ENCODE assay signal across 8 mouse cellular contexts in the genomic region with DNA sequence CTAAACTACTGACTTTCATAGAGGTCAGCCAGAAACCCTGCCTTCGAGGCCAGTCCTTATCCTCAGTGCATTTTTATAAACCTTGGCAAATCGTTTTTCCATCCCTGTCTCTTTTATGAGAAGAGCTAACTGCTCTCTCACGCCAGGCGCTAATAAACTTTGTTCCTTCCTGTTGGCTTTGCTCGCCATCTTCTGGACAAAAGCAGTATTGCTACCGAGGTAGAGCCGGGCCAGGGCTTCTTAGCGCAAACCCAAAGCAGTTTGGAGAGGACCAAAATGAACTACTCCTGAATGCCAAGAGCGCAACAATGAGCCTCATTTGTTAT. TPM values are rescaled to one million over a fixed set of nuclear protein-coding genes. Genes with fewer than 3 reads are reported as not detected.
DNase-seq lines count a peak whose midpoint lies in the region; ATAC-seq and TF ChIP-seq lines count a peak whose summit lies in the region.

No protein-coding gene starts in this region.

- H3K36me3 ChIP-seq in embryonic facial prominence, embryonic 13.5 days = no peaks in the 10 kb centered on the region
- H3K36me3 ChIP-seq in heart, embryonic 11.5 days (ENCODE audit: control insufficient read depth, insufficient read depth, low read length) = no peaks in the 10 kb centered on the region
- no peaks in the 10 kb centered on the region for H3K36me3 ChIP-seq in kidney, embryonic 15.5 days
- H3K36me3 ChIP-seq in liver, adult 2 months (ENCODE audit: control insufficient read depth, insufficient read depth, low read length) = no peaks in the 10 kb centered on the region
- no peaks in the 10 kb centered on the region for H3K36me3 ChIP-seq in neural tube, embryonic 12.5 days
- no peaks in the 10 kb centered on the region for H3K36me3 ChIP-seq in testis, adult 2 months (ENCODE audit: control insufficient read depth, insufficient read depth, low read length)

- no peaks in the 10 kb centered on the region for H3K9me3 ChIP-seq in embryonic facial prominence, embryonic 13.5 days
- H3K9me3 ChIP-seq in heart, embryonic 11.5 days (replicated peaks; ENCODE audit: control insufficient read depth, low read length) = no peaks in the 10 kb centered on the region
- H3K9me3 ChIP-seq in kidney, embryonic 15.5 days (replicated peaks) = no peaks in the 10 kb centered on the region
- H3K9me3 ChIP-seq in neural tube, embryonic 12.5 days = no peaks in the 10 kb centered on the region

- H3K27me3 ChIP-seq in embryonic facial prominence, embryonic 13.5 days = peaks cover 14% of the 10 kb centered on the region
- H3K27me3 ChIP-seq in heart, embryonic 11.5 days (ENCODE audit: control insufficient read depth, insufficient read depth, low read length) = no peaks in the 10 kb centered on the region
- peaks cover 21% of the 10 kb centered on the region; the same call in 1 of the 2 replicates for H3K27me3 ChIP-seq in kidney, embryonic 15.5 days
- H3K27me3 ChIP-seq in liver, adult 2 months (ENCODE audit: control insufficient read depth, insufficient read depth, low read length) = no peaks in the 10 kb centered on the region
- H3K27me3 ChIP-seq in neural tube, embryonic 12.5 days (replicated peaks) = no peaks in the 10 kb centered on the region
- no peaks in the 10 kb centered on the region for H3K27me3 ChIP-seq in testis, adult 2 months (ENCODE audit: control insufficient read depth, insufficient read depth, low read length)

- peak; percentile 80 for TF ChIP-seq CTCF in liver, adult 2 months (IDR thresholded peaks at IDR 0.05; ENCODE audit: low read depth, low read length)
- TF ChIP-seq CTCF in testis, adult 2 months (IDR thresholded peaks at IDR 0.05; ENCODE audit: control insufficient read depth, insufficient read depth, insufficient replicate concordance, low read depth, low read length) = peak; percentile 67; the same call in 1 of the 2 replicates

- H3K79me2 ChIP-seq in liver, adult 2 months (ENCODE audit: control insufficient read depth, insufficient read depth, low read length) = no peaks in the 10 kb centered on the region

- peak overlapping the region; percentile 48 for H3K4me2 ChIP-seq in embryonic facial prominence, embryonic 13.5 days
- H3K4me2 ChIP-seq in heart, embryonic 11.5 days = peak overlapping the region; percentile 29; the same call in 1 of the 2 replicates
- H3K4me2 ChIP-seq in kidney, embryonic 15.5 days = peak overlapping the region; percentile 35
- H3K4me2 ChIP-seq in neural tube, embryonic 12.5 days (replicated peaks) = peak overlapping the region; percentile 22

- peak; percentile 77 to 78 for DNase-seq in B cell, adult 2 months
- peak; percentile 79 to 85 for DNase-seq in adrenal gland, postnatal 36 days
- DNase-seq in liver, adult 2 months (ENCODE audit: extremely low read depth, low read depth, low spot score) = peak; percentile 75

- no peak for TF ChIP-seq POLR2A in liver, adult 2 months (IDR thresholded peaks at IDR 0.05; ENCODE audit: extremely low read depth, insufficient read depth, low read length)
- TF ChIP-seq POLR2A in testis, adult 2 months (IDR thresholded peaks at IDR 0.05; ENCODE audit: control insufficient read depth, low read depth, low read length) = no peak

- H3K27ac ChIP-seq in embryonic facial prominence, embryonic 13.5 days = no peak overlapping the region
- peak overlapping the region; percentile 43; the same call in 1 of the 2 replicates for H3K27ac ChIP-seq in heart, embryonic 11.5 days (ENCODE audit: low read depth, low read length)
- H3K27ac ChIP-seq in kidney, embryonic 15.5 days = peak overlapping the region; percentile 63
- peak overlapping the region; percentile 46 for H3K27ac ChIP-seq in liver, adult 2 months (replicated peaks; ENCODE audit: insufficient read depth, low read depth, low read length)
- H3K27ac ChIP-seq in neural tube, embryonic 12.5 days = no peak overlapping the region
- peak overlapping the region; percentile 7; the same call in 1 of the 2 replicates for H3K27ac ChIP-seq in testis, adult 2 months (ENCODE audit: control insufficient read depth, insufficient read depth, low read depth, low read length)

- 0 out of 2 replicates have a peak, but pooled peaks have one; percentile 5 for ATAC-seq in embryonic facial prominence, embryonic 13.5 days (ENCODE audit: insufficient number of reproducible peaks, insufficient read depth, low FRiP score, low TSS enrichment, low read depth)
- ATAC-seq in heart, embryonic 11.5 days (replicated peaks; ENCODE audit: insufficient number of reproducible peaks, low FRiP score, low TSS enrichment) = no peak
- no peak for ATAC-seq in kidney, embryonic 15.5 days (replicated peaks; ENCODE audit: low FRiP score)
- peak; percentile 43; the same call in 1 of the 2 replicates for ATAC-seq in neural tube, embryonic 12.5 days (ENCODE audit: low FRiP score, low read depth)

- WGBS in embryonic facial prominence, embryonic 13.5 days = 4% methylated on average over 9 of the region's 9 CpGs
- 4% methylated on average over 9 of the region's 9 CpGs for WGBS in heart, embryonic 11.5 days (ENCODE audit: insufficient replicate concordance)
- 2% methylated on average over 9 of the region's 9 CpGs for WGBS in kidney, embryonic 15.5 days
- WGBS in liver, adult 2 months = 3% methylated on average over 9 of the region's 9 CpGs
- 3% methylated on average over 9 of the region's 9 CpGs for WGBS in neural tube, embryonic 12.5 days

- H3K4me1 ChIP-seq in embryonic facial prominence, embryonic 13.5 days = peaks cover 15% of the 10 kb centered on the region
- H3K4me1 ChIP-seq in heart, embryonic 11.5 days (ENCODE audit: control insufficient read depth, insufficient read depth, low read length) = peaks cover 23% of the 10 kb centered on the region
- peaks cover 30% of the 10 kb centered on the region for H3K4me1 ChIP-seq in kidney, embryonic 15.5 days
- H3K4me1 ChIP-seq in liver, adult 2 months (ENCODE audit: control insufficient read depth, insufficient read depth, low read length) = peaks cover 12% of the 10 kb centered on the region; the same call in 1 of the 2 replicates
- peaks cover 25% of the 10 kb centered on the region for H3K4me1 ChIP-seq in neural tube, embryonic 12.5 days
- no peaks in the 10 kb centered on the region for H3K4me1 ChIP-seq in testis, adult 2 months (ENCODE audit: control insufficient read depth, insufficient read depth, low read length)

- H3K9ac ChIP-seq in embryonic facial prominence, embryonic 13.5 days = no peak overlapping the region
- no peak overlapping the region for H3K9ac ChIP-seq in heart, embryonic 11.5 days (ENCODE audit: low read depth, low read length)
- H3K9ac ChIP-seq in kidney, embryonic 15.5 days = no peak overlapping the region
- peak overlapping the region; percentile 33; the same call in 1 of the 2 replicates for H3K9ac ChIP-seq in liver, adult 2 months (ENCODE audit: low read depth, low read length)
- H3K9ac ChIP-seq in neural tube, embryonic 12.5 days = no peak overlapping the region

- H3K4me3 ChIP-seq in embryonic facial prominence, embryonic 13.5 days = no peak overlapping the region
- no peak overlapping the region for H3K4me3 ChIP-seq in heart, embryonic 11.5 days (ENCODE audit: low read depth, low read length)
- H3K4me3 ChIP-seq in kidney, embryonic 15.5 days (replicated peaks) = no peak overlapping the region
- 0 out of 2 replicates have a peak overlapping the region, but pooled peaks have one; percentile 3 for H3K4me3 ChIP-seq in liver, adult 2 months (ENCODE audit: insufficient read depth, low read depth, low read length)
- H3K4me3 ChIP-seq in neural tube, embryonic 12.5 days = no peak overlapping the region
- H3K4me3 ChIP-seq in testis, adult 2 months (ENCODE audit: control insufficient read depth, low read depth, low read length) = no peak overlapping the region

RNA-seq across cellular contexts. Expression of a gene that starts 11.0 kb away (rescaled TPM):
- total RNA-seq in adrenal gland, postnatal 36 days (2021) = not detected
- not detected in 2 replicates for polyA plus RNA-seq in embryonic facial prominence, embryonic 13.5 days (2015; fragmentation: Nextera tagmentation; extraction: Ambion mirVana)
- polyA plus RNA-seq in heart, embryonic 11.5 days (2014; fragmentation: Nextera tagmentation; extraction: Ambion mirVana) = not detected in 2 replicates
- polyA plus RNA-seq in kidney, embryonic 15.5 days (2015; fragmentation: Nextera tagmentation; extraction: Ambion mirVana) = not detected in 2 replicates
- not detected in 2 replicates for total RNA-seq in liver, adult 2 months (2014; rRNA removed)
- not detected in 2 replicates for polyA plus RNA-seq in liver, adult 2 months (2012; rRNA removed)
- not detected in 2 replicates for polyA plus RNA-seq in neural tube, embryonic 12.5 days (2016; fragmentation: Nextera tagmentation; extraction: Ambion mirVana)
- polyA plus RNA-seq in testis, adult 2 months (2012; rRNA removed) = 1,060 and 1,176 TPM in 2 replicates

RNA-seq across cellular contexts. Expression of a gene that starts 41.6 kb away (rescaled TPM):
- not detected for total RNA-seq in adrenal gland, postnatal 36 days (2021)
- polyA plus RNA-seq in embryonic facial prominence, embryonic 13.5 days (2015; fragmentation: Nextera tagmentation; extraction: Ambion mirVana) = not detected in 2 replicates
- not detected in 2 replicates for polyA plus RNA-seq in heart, embryonic 11.5 days (2014; fragmentation: Nextera tagmentation; extraction: Ambion mirVana)
- not detected in 2 replicates for polyA plus RNA-seq in kidney, embryonic 15.5 days (2015; fragmentation: Nextera tagmentation; extraction: Ambion mirVana)
- not detected in 2 replicates for total RNA-seq in liver, adult 2 months (2014; rRNA removed)
- not detected in 2 replicates for polyA plus RNA-seq in liver, adult 2 months (2012; rRNA removed)
- not detected in 2 replicates for polyA plus RNA-seq in neural tube, embryonic 12.5 days (2016; fragmentation: Nextera tagmentation; extraction: Ambion mirVana)
- polyA plus RNA-seq in testis, adult 2 months (2012; rRNA removed) = 175 and 178 TPM in 2 replicates

RNA-seq across cellular contexts. Expression of a gene that starts 56.8 kb away (rescaled TPM):
- 100 to 1,000 TPM in 1 of 2 experiments, 10 to 100 TPM in 1; 79.5 to 109 TPM for total RNA-seq in adrenal gland, postnatal 36 days (2021)
- polyA plus RNA-seq in embryonic facial prominence, embryonic 13.5 days (2015; fragmentation: Nextera tagmentation; extraction: Ambion mirVana) = 18.2 and 22.5 TPM in 2 replicates
- polyA plus RNA-seq in heart, embryonic 11.5 days (2014; fragmentation: Nextera tagmentation; extraction: Ambion mirVana) = 21.9 and 24.7 TPM in 2 replicates
- polyA plus RNA-seq in kidney, embryonic 15.5 days (2015; fragmentation: Nextera tagmentation; extraction: Ambion mirVana) = 16.3 and 16.9 TPM in 2 replicates
- 5.2 and 5.7 TPM in 2 replicates for total RNA-seq in liver, adult 2 months (2014; rRNA removed)
- 3.2 and 4.1 TPM in 2 replicates for polyA plus RNA-seq in liver, adult 2 months (2012; rRNA removed)
- polyA plus RNA-seq in neural tube, embryonic 12.5 days (2016; fragmentation: Nextera tagmentation; extraction: Ambion mirVana) = 12.8 and 14.3 TPM in 2 replicates
- polyA plus RNA-seq in testis, adult 2 months (2012; rRNA removed) = 1.1 and 2.4 TPM in 2 replicates

Comparison
In these comparisons a context has a peak if more than half of its experiments do, and no peak if none do; other contexts are left out.
1. ATAC-seq: peak in embryonic facial prominence, embryonic 13.5 days (single experiment) and neural tube, embryonic 12.5 days (single experiment); none in heart, embryonic 11.5 days (single experiment) and kidney, embryonic 15.5 days (single experiment).
2. H3K27ac ChIP-seq: peak in heart, embryonic 11.5 days (single experiment), kidney, embryonic 15.5 days (single experiment), liver, adult 2 months (single experiment) and testis, adult 2 months (single experiment); none in embryonic facial prominence, embryonic 13.5 days (single experiment) and neural tube, embryonic 12.5 days (single experiment).
3. RNA of a gene that starts 11.0 kb away (polyA plus RNA-seq): 1,060 to 1,176 TPM in testis, adult 2 months; not detected in embryonic facial prominence, embryonic 13.5 days, not detected in heart, embryonic 11.5 days, not detected in kidney, embryonic 15.5 days, not detected in liver, adult 2 months and not detected in neural tube, embryonic 12.5 days; every median in the first group is over 1,000 times any median in the second.
4. RNA of a gene that starts 41.6 kb away (polyA plus RNA-seq): 175 to 178 TPM in testis, adult 2 months; not detected in embryonic facial prominence, embryonic 13.5 days, not detected in heart, embryonic 11.5 days, not detected in kidney, embryonic 15.5 days, not detected in liver, adult 2 months and not detected in neural tube, embryonic 12.5 days; every median in the first group is over 100 times any median in the second.
5. Peak in every context shown above with its lines, with median percentiles within 50 percentile points of each other: DNase-seq and H3K4me2 ChIP-seq.